Mouse (Mus musculus) limb, embryonic 14.5 days (tissue): Measurements from ENCODE around the gene Timm44. TPM values are rescaled to one million over a fixed set of nuclear protein-coding genes. Genes with fewer than 3 reads are reported as not detected.

Experiments
- ATAC-seq: fragments of 200-750 bp; cut with Nextera tagmentation; 2 replicates; pipeline ENCODE4 v1.8.0; 2017; ENCODE audit warnings: low read depth, moderate number of reproducible peaks, moderate TSS enrichment; ENCODE audit not compliant: low FRiP score
- DNase-seq: peaks from one replicate; pipeline ENCODE4 v3.0.0-alpha.2; 2015; ENCODE audit warnings: low spot score
- H3K27ac ChIP-seq: fragments of 300-500 bp; sonication (generic); replicated peaks from 2 replicates; pipeline ENCODE4 v1.5.1; 2014; ENCODE audit warnings: low read depth, mild to moderate bottlenecking, low read length, moderate library complexity, mixed read lengths
- H3K27me3 ChIP-seq: fragments of 300-500 bp; sonication (generic); 2 replicates; pipeline ENCODE4 v1.6.1; 2014; ENCODE audit warnings: low read length, mixed read lengths; ENCODE audit not compliant: control insufficient read depth, insufficient read depth
- H3K36me3 ChIP-seq: fragments of 300-500 bp; sonication (generic); 2 replicates; pipeline ENCODE4 v1.6.1; 2014; ENCODE audit warnings: mild to moderate bottlenecking, low read length, moderate library complexity, mixed read lengths; ENCODE audit not compliant: control insufficient read depth, insufficient read depth
- H3K4me1 ChIP-seq: fragments of 300-500 bp; sonication (generic); 2 replicates; pipeline ENCODE4 v1.6.1; 2014; ENCODE audit warnings: antibody characterized with exemption, low read length, mixed read lengths; ENCODE audit not compliant: control insufficient read depth, insufficient read depth
- H3K4me2 ChIP-seq: fragments of 300-500 bp; sonication (generic); replicated peaks from 2 replicates; pipeline ENCODE4 v1.6.1; 2014; ENCODE audit warnings: low read depth, mild to moderate bottlenecking, low read length, moderate library complexity; ENCODE audit not compliant: severe bottlenecking
- H3K4me3 ChIP-seq: fragments of 300-500 bp; sonication (generic); replicated peaks from 2 replicates; pipeline ENCODE4 v1.5.1; 2014; ENCODE audit warnings: low read length
- H3K9ac ChIP-seq: fragments of 300-500 bp; sonication (generic); 2 replicates; pipeline ENCODE4 v1.6.1; 2014; ENCODE audit warnings: mild to moderate bottlenecking, low read depth, low read length, moderate library complexity; ENCODE audit not compliant: severe bottlenecking
- H3K9me3 ChIP-seq: fragments of 300-500 bp; sonication (generic); 2 replicates; pipeline ENCODE4 v1.6.1; 2016; ENCODE audit warnings: low read length; ENCODE audit not compliant: control insufficient read depth
- POLR2A ChIP-seq: fragments of 200-500 bp; IDR thresholded peaks from 2 replicates; pipeline ENCODE4 v1.8.0; 2012; ENCODE audit warnings: inconsistent platforms, mild to moderate bottlenecking, moderate library complexity, borderline replicate concordance; ENCODE audit not compliant: insufficient read depth, insufficient read length; ENCODE audit errors: extremely low read depth
- WGBS: fragments of 180-500 bp; shearing (Covaris S2); extraction: QIAGEN DNeasy Blood & Tissue Kit; methylation state at CpG from one replicate; pipeline ENCODE4 v1.1.7; 2014; 5-methylcytosine and 5-hydroxymethylcytosine counted together
- polyA plus RNA-seq, 2 experiments: library from polyadenylated mRNA; depleted of rRNA in 1 of 2; stranded (reverse) in 1 of 2; unstranded in 1 of 2; fragments of >200 nt; fragmentation: Nextera tagmentation in 1 of 2; extraction: Ambion mirVana in 1 of 2; gene quantifications; 2 replicates each; pipeline versions ENCODE4 v1.2.1 to v1.2.3; 2012 to 2014

Gene Timm44
- polyA plus RNA-seq, 2 experiments = 69.1 to 100 TPM

DNA sequence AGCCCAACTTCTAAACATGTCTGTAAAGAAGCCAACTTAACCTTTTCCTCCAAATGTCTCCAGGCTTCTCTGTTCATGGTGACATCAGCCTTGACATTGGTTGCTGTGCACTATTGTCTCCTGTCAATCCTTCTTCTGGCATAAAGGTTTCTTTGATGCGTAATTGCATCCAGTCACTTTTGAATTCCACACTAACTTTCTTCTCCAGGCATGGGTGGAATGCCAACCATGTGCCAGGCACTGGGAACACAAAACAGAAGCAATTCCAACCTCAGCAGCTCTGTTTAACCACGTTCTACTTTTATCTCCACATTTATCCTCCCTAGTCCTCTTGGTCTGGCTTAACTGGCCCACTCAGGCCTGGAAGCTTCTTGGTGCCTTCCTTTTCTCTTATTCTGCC is 45.3 kb upstream of the Timm44 start:
- ATAC-seq (no peak), DNase-seq (no peak)
- Histone ChIP-seq H3K4me3 (no peak overlapping the region), H3K9me3 (no peaks in the 10 kb centered on the region), H3K27ac (no peak overlapping the region), H3K36me3 (peaks cover 29% of the 10 kb centered on the region), H3K4me2 (no peak overlapping the region), H3K4me1 (peaks cover 20% of the 10 kb centered on the region), H3K27me3 (no peaks in the 10 kb centered on the region), H3K9ac (no peak overlapping the region)
- TF ChIP-seq POLR2A = no peak
- WGBS = 71% methylated on average over 2 of the region's 2 CpGs

DNA sequence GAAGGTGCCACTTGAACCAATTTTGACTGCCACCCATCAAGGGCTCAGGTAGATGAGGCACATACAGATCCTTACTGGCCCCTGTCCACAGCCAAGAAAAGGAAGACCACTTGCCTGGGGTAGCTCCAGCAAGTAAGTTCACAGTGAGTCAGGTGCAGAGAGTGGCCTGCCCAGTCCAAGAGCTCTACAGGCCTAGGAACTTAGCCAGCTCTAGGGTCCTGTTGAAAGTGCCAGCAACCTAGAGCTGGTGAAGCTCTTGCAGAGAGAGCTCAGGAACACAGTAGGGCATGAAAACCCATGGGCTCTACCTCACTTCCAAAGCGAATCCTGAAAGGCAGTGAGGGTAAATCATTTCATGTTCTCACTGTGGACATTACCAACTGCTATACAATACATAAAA is 44.7 kb upstream of the Timm44 start:
- DNase-seq = no peak

DNA sequence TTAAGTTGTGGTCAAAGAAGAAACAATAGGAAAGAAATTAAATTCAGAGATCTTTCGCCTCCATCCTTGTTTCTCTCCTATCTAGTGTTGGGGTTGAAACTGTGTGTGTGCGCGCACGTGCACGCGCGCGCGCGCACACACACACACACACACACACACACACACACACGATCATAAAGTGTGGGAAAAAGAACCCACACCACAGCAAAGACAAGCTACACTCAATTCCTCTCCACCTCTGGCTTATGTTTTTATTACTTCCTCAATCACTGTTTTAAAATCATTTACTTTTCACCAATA is 43.8 kb upstream of the Timm44 start:
- whole genome bisulfite sequencing = 99% methylated on average over 11 of the region's 11 CpGs
- no peak for TF ChIP-seq POLR2A
- Histone ChIP-seq H3K9me3 (no peaks in the 10 kb centered on the region), H3K36me3 (peaks cover 29% of the 10 kb centered on the region), H3K4me3 (no peak overlapping the region), H3K4me1 (peaks cover 15% of the 10 kb centered on the region), H3K4me2 (no peak overlapping the region), H3K9ac (no peak overlapping the region), H3K27ac (no peak overlapping the region), H3K27me3 (no peaks in the 10 kb centered on the region)
- no peak for ATAC-seq
- no peak for DNase-seq

More for the DNA sequence above, 44.7 kb upstream of the Timm44 start:
- TF ChIP-seq POLR2A = no peak
- Histone ChIP-seq H3K27ac (no peak overlapping the region), H3K4me3 (no peak overlapping the region), H3K4me1 (peaks cover 15% of the 10 kb centered on the region), H3K9me3 (no peaks in the 10 kb centered on the region), H3K4me2 (no peak overlapping the region), H3K36me3 (peaks cover 29% of the 10 kb centered on the region), H3K9ac (no peak overlapping the region), H3K27me3 (no peaks in the 10 kb centered on the region)
- no peak for ATAC-seq
- WGBS = 94% methylated on average over 1 of the region's 1 CpGs

DNA sequence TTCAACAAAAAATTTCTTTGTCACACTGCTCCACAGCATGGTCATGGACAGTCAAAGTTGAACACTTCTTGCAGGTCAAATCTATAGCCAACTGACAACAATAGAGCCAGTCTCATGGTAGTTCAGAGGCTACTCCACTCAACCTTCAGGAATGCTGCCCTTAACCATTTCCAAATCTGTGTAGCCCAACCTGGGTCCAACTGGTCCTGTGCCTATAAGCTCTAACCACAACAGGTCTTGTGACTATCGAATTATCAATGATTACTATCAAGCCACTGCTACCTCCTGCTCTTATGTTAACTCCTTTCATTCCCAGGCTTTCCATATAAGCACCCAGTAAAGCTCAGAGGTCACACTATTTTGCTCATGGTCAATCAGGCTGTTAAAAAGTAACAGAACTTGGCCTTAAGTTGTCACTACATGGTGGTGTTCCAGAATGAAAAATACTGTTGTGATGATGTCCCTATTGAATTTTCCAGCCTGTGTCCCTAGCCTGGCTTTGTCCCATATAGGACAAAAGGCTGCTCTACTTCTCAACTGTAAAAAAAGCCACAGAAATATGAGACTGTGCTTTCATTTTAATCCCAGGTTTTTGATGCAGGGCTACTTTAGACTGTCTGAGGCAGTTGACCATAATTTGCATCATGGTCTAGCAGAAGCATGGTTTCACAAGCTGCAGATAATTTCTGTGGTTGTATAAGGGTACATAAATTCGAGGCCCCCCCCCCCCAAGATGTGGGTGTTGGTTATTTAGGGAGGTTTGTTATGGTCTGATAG is 43.3 kb upstream of the Timm44 start:
- ATAC-seq (no peak), DNase-seq (no peak)
- no peak overlapping the region for H3K9ac ChIP-seq
- no peaks in the 10 kb centered on the region for H3K27me3 ChIP-seq
- TF ChIP-seq POLR2A = no peak
- H3K27ac ChIP-seq = no peak overlapping the region
- H3K4me3 ChIP-seq = no peak overlapping the region
- WGBS = 81% methylated on average over 2 of the region's 2 CpGs
- no peaks in the 10 kb centered on the region for H3K9me3 ChIP-seq
- H3K4me2 ChIP-seq = no peak overlapping the region
- peaks cover 29% of the 10 kb centered on the region for H3K36me3 ChIP-seq
- peaks cover 15% of the 10 kb centered on the region for H3K4me1 ChIP-seq

DNA sequence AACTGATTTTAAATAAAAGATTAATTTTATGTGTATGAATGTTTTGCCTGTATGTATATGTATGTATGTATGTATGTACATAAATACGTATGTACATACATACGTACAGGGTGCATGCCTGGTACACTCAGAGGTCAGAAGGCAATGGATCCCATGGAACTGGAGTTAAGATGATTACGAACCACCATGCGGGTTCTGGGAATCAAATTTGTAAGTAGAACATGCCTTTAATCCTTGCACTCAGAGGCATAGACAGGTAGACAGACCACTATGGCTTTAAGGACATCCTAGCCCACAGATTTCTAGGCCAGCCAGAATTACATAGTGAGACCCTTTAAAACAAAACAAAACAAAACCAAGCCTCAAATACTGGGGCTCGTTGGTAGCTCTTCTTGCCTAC is 42.4 kb upstream of the Timm44 start:
- Histone ChIP-seq H3K9me3 (no peaks in the 10 kb centered on the region), H3K27me3 (no peaks in the 10 kb centered on the region), H3K4me3 (no peak overlapping the region), H3K9ac (no peak overlapping the region), H3K4me2 (no peak overlapping the region), H3K27ac (no peak overlapping the region), H3K4me1 (peaks cover 6% of the 10 kb centered on the region; the same call in 1 of the 2 replicates), H3K36me3 (peaks cover 29% of the 10 kb centered on the region)
- no peak for DNase-seq
- no peak for ATAC-seq
- 93% methylated on average over 5 of the region's 5 CpGs for WGBS
- TF ChIP-seq POLR2A = no peak

DNA sequence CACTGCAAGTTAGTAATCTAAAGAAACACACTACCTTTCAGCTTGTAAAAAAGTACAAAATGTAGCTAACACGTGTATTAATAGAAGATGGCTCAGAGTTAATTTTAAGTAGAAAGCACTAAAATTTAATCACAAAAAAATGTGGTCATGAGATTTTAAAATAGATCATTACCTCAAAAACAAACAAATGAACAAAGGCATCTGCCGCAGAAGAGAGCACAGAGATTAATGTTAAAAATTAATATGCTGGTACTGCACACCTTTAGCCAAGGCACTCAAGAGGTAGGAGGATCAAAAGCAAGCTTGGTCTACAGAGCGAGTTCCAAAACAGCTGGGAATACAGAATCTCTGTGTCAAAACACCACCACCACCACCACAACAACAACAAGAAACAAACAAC is 39.1 kb upstream of the Timm44 start:
- Histone ChIP-seq H3K9me3 (no peaks in the 10 kb centered on the region), H3K9ac (no peak overlapping the region), H3K36me3 (peaks cover 35% of the 10 kb centered on the region), H3K4me2 (no peak overlapping the region), H3K4me1 (no peaks in the 10 kb centered on the region), H3K27ac (no peak overlapping the region), H3K27me3 (no peaks in the 10 kb centered on the region), H3K4me3 (no peak overlapping the region)
- WGBS = 86% methylated on average over 3 of the region's 3 CpGs
- no peak for TF ChIP-seq POLR2A
- ATAC-seq = no peak
- no peak for DNase-seq
